Mouse (Mus musculus) adrenal gland, adult 8-10 months (tissue): ENCODE results near the gene Ceacam18. TPM values are rescaled to one million over a fixed set of nuclear protein-coding genes. Genes with fewer than 3 reads are reported as not detected.
"Not testable (repeated sequence)": the region's sequence is repeated elsewhere in the genome, so short reads cannot be mapped to it uniquely, and the experiment has no call there.

Source experiments
- DNase-seq: peaks from one replicate; pipeline ENCODE4 v3.0.0; 2022
- total RNA-seq, 4 experiments: library from RNA; stranded (reverse); gene quantifications; 2 replicates each; pipeline ENCODE4 v1.2.4; 2022

Ceacam18 gene
- under 1 TPM in 3 of 4 experiments, not detected in 1; 0.15 to 0.22 (median 0.19) TPM for total RNA-seq

GRCm38 (mm10) chr7:43634500-43634899 is at the start of gene Ceacam18:
Ceacam18 (plus strand) TSS chr7:43634707.
- DNase-seq, result no peak

- DNase-seq, result no peak
Measured at GRCm38 (mm10) chr7:43584790-43585189, 49.7 kb upstream of the Ceacam18 start.

- DNase-seq, result peak; percentile 12
Measured at GRCm38 (mm10) chr7:43601884-43602283, 32.6 kb upstream of the Ceacam18 start.

GRCm38 (mm10) chr7:43606896-43607742 is 27.4 kb upstream of the Ceacam18 start, which contains the start of gene Zfp819:
Zfp819 (plus strand) TSS chr7:43607169.
- DNase-seq, result peak; percentile 55

- no peak for DNase-seq
Measured at GRCm38 (mm10) chr7:43607743-43608287, 26.7 kb upstream of the Ceacam18 start.

- no peak for DNase-seq
Measured at GRCm38 (mm10) chr7:43608316-43608824, 26.1 kb upstream of the Ceacam18 start.

- no peak for DNase-seq
Measured at GRCm38 (mm10) chr7:43613816-43614551, 20.5 kb upstream of the Ceacam18 start.

- no peak for DNase-seq
Measured at GRCm38 (mm10) chr7:43622927-43623326, 11.6 kb upstream of the Ceacam18 start.

- DNase-seq, result no peak
Measured at GRCm38 (mm10) chr7:43623819-43624218, 10.7 kb upstream of the Ceacam18 start.

GRCm38 (mm10) chr7:43625065-43625464 is 9.4 kb upstream of the Ceacam18 start:
- DNase-seq, result no peak

- DNase-seq, result no peak
Measured at GRCm38 (mm10) chr7:43625794-43626422, 8.6 kb upstream of the Ceacam18 start.

- DNase-seq, result no peak
Measured at GRCm38 (mm10) chr7:43633940-43634339, 567 bp upstream of the Ceacam18 start.

- DNase-seq, result no peak
Measured at GRCm38 (mm10) chr7:43636194-43636593, 1.7 kb downstream of the Ceacam18 start.

GRCm38 (mm10) chr7:43637118-43637517 is 2.6 kb downstream of the Ceacam18 start:
- no peak for DNase-seq

- DNase-seq, result peak; percentile 77
Measured at GRCm38 (mm10) chr7:43642587-43642986, 8.1 kb downstream of the Ceacam18 start.

GRCm38 (mm10) chr7:43643046-43643652 is 8.6 kb downstream of the Ceacam18 start:
- DNase-seq, result no peak

GRCm38 (mm10) chr7:43652683-43653082 is 18.2 kb downstream of the Ceacam18 start:
- DNase-seq, result no peak

- no peak for DNase-seq
Measured at GRCm38 (mm10) chr7:43654519-43654918, 20.0 kb downstream of the Ceacam18 start.

- DNase-seq, result no peak
Measured at GRCm38 (mm10) chr7:43656232-43656631, 21.7 kb downstream of the Ceacam18 start.

- DNase-seq, result no peak
Measured at GRCm38 (mm10) chr7:43660002-43660401, 25.5 kb downstream of the Ceacam18 start, which contains the start of gene Siglece. Siglece (minus strand) TSS chr7:43660161.

- peak; percentile 53 for DNase-seq
Measured at GRCm38 (mm10) chr7:43662804-43663203, 28.3 kb downstream of the Ceacam18 start.

- not testable (repeated sequence) for DNase-seq
Measured at GRCm38 (mm10) chr7:43667221-43667620, 32.7 kb downstream of the Ceacam18 start.
